In genomic region chr7:125250970-125251585, GRCm38 (mm10) we compare ENCODE assay signal across 13 mouse cellular contexts.
A peak's percentile ranks its signal among the peaks of the same experiment; 100 is the strongest.
DNase-seq lines count a peak whose midpoint lies in the region; ATAC-seq lines count a peak whose summit lies in the region.
"Had no signal": no experiment of that assay in that cellular context is flagged by ENCODE, and none has a peak within 500 bp of the region (broad histone marks: within the 10 kb centered on the region; RNA-seq: fewer than 3 reads in every experiment).

No protein-coding gene starts in this region.

- no peak overlapping the region for H3K27ac ChIP-seq in forebrain, embryonic 14.5 days (ENCODE audit: low read depth, low read length)
- H3K27ac ChIP-seq: heart, embryonic 10.5 days; macrophage; stomach, postnatal 0 days had no signal

- peak; percentile 63 for DNase-seq in heart, adult 11 months
- no peak for DNase-seq in heart, adult 18-20 months
- DNase-seq in left cerebral cortex, postnatal 4 days: peak; percentile 49
- DNase-seq in left cerebral cortex, adult 18-20 months (ENCODE audit: low spot score in 2 of 2): no peak
- peak; percentile 57 for DNase-seq in forebrain, embryonic 14.5 days (ENCODE audit: low spot score)
- peak; percentile 5 to 9 for DNase-seq in kidney, postnatal 4 days
- DNase-seq in thymus, postnatal 10 days (ENCODE audit: low spot score in 2 of 2): no peak
- DNase-seq: adrenal gland, adult 2 months; liver; right cerebral cortex, postnatal 4 days had no signal

- 54% methylated on average over 6 of the region's 6 CpGs for WGBS in forebrain, embryonic 14.5 days

- H3K27me3 ChIP-seq in forebrain, embryonic 14.5 days (replicated peaks; ENCODE audit: control insufficient read depth, insufficient read depth, low read length): no peaks in the 10 kb centered on the region

- no peaks in the 10 kb centered on the region for H3K9me3 ChIP-seq in forebrain, embryonic 14.5 days (replicated peaks; ENCODE audit: control insufficient read depth, low read length)
- H3K9me3 ChIP-seq: heart, embryonic 10.5 days had no signal

- intact Hi-C loops in left cerebral cortex, postnatal 4 days (cut with DNase I): no loop called here

- no peaks in the 10 kb centered on the region for H3K4me1 ChIP-seq in forebrain, embryonic 14.5 days (ENCODE audit: control insufficient read depth, insufficient read depth, low read length)

- H3K9ac ChIP-seq in forebrain, embryonic 14.5 days (ENCODE audit: low read length): no peak overlapping the region

- no peak overlapping the region for H3K4me2 ChIP-seq in forebrain, embryonic 14.5 days (ENCODE audit: low read length)

- no peak overlapping the region for H3K4me3 ChIP-seq in forebrain, embryonic 14.5 days (ENCODE audit: low read depth, low read length)
- H3K4me3 ChIP-seq: heart, embryonic 10.5 days had no signal

- no peaks in the 10 kb centered on the region for H3K36me3 ChIP-seq in forebrain, embryonic 14.5 days (ENCODE audit: control insufficient read depth, insufficient read depth, low read length)
- H3K36me3 ChIP-seq: heart, embryonic 10.5 days had no signal

- peak; percentile 34 for ATAC-seq in forebrain, embryonic 14.5 days

Comparison
In these comparisons a context has a peak if more than half of its experiments do, and no peak if none do; other contexts are left out.
1. DNase-seq: peak in heart, adult 11 months (single experiment), left cerebral cortex, postnatal 4 days (single experiment), forebrain, embryonic 14.5 days (single experiment) and kidney, postnatal 4 days (2 of 2); none in heart, adult 18-20 months (0 of 2), left cerebral cortex, adult 18-20 months (0 of 2) and thymus, postnatal 10 days (0 of 2).